Mouse (Mus musculus): ENCODE results near the gene Ccnyl1. TPM values are rescaled to one million over a fixed set of nuclear protein-coding genes. Genes with fewer than 3 reads are reported as not detected.

Ccnyl1 gene
- total RNA-seq, 2 experiments from 2014 or later, result 20.0 to 25.1 TPM

GRCm38 (mm10) chr1:64701780-64702179, 11.5 kb downstream of the Ccnyl1 start:
- no peak for DNase-seq

- DNase-seq, result peak; percentile 33
These were observed 15.0 kb downstream of the Ccnyl1 start for GRCm38 (mm10) chr1:64705230-64705629.

- no peak for DNase-seq
These were observed 16.4 kb downstream of the Ccnyl1 start for GRCm38 (mm10) chr1:64706610-64707009.

GRCm38 (mm10) chr1:64709891-64710290, 19.6 kb downstream of the Ccnyl1 start:
- DNase-seq, result no peak

- DNase-seq, result no peak
These were observed 21.9 kb downstream of the Ccnyl1 start for GRCm38 (mm10) chr1:64712006-64712760.

- no peak for DNase-seq
These were observed 25.2 kb downstream of the Ccnyl1 start for GRCm38 (mm10) chr1:64715458-64715857.

GRCm38 (mm10) chr1:64716589-64717304, 26.5 kb downstream of the Ccnyl1 start:
- no peak for DNase-seq

- peak; percentile 67 for DNase-seq
These were observed 27.2 kb downstream of the Ccnyl1 start for GRCm38 (mm10) chr1:64717504-64717903.

GRCm38 (mm10) chr1:64721034-64721587, 30.9 kb downstream of the Ccnyl1 start:
- DNase-seq, result no peak

GRCm38 (mm10) chr1:64730046-64730445, 39.8 kb downstream of the Ccnyl1 start:
- no peak for DNase-seq

GRCm38 (mm10) chr1:64731341-64732020, 41.2 kb downstream of the Ccnyl1 start:
- DNase-seq, result no peak

- DNase-seq, result no peak
These were observed 41.9 kb downstream of the Ccnyl1 start for GRCm38 (mm10) chr1:64732161-64732560.

GRCm38 (mm10) chr1:64732637-64733200, 42.5 kb downstream of the Ccnyl1 start:
- no peak for DNase-seq

GRCm38 (mm10) chr1:64733453-64734245, 43.4 kb downstream of the Ccnyl1 start:
- no peak for DNase-seq

- peak; percentile 42 for DNase-seq
These were observed 44.8 kb downstream of the Ccnyl1 start for GRCm38 (mm10) chr1:64734771-64735750.

- peak; percentile 48 for DNase-seq
These were observed 45.8 kb downstream of the Ccnyl1 start for GRCm38 (mm10) chr1:64735781-64736680.

- peak; percentile 42 for DNase-seq
These were observed 46.6 kb downstream of the Ccnyl1 start for GRCm38 (mm10) chr1:64736681-64737501.

- DNase-seq, result peak; percentile 93
These were observed 47.4 kb downstream of the Ccnyl1 start, which contains the start of gene Fzd5 for GRCm38 (mm10) chr1:64737502-64738179. Gene Fzd5 (minus strand): TSS chr1:64737751.
